Mouse (Mus musculus) c-Kit-negative CD71-positive TER-119-positive erythroid progenitor cells, embryonic 14.5 days (primary cell): Measurements from ENCODE around the gene Pigp.

ENCODE experiments used
- DNase-seq: peaks from one replicate; pipeline ENCODE4 v3.0.0-alpha.2; 2013; ENCODE audit warnings: low read depth, low spot score

Pigp gene

DNA sequence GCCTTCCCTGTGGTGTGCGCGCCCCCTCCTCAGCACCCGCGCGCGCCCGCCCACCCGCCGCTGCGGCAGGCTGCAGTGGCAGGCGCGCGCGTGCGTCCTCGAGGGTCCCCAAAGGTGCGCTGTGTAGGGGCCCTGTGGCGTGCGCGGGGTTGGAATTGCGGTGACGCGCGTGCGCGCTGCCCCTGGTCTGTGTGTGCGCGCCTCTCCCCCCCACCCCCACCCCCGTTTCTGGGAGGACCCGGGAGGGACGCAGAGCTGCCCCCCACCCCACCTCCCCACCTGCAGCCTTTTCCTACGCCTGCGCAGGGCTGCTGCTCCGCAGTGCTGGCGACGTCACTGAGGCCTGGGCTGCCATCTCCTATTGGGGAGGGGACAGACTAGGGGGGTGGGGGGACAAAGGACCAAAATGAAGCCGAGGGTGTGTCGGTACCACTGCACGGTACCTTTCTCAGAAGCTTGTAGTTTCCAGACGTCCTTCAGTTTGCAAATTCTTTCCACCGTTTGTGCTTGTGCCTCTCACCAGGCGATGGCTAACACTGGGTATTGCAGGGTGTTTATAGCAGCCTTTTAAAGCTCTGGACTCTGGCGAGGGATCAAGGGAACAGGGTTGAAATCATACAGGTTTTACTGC lies at the start of gene Pigp:
Gene Pigp, minus strand, starts transcription at position 542 of the 631 bp plus-strand sequence.
- DNase-seq = no peak

DNA sequence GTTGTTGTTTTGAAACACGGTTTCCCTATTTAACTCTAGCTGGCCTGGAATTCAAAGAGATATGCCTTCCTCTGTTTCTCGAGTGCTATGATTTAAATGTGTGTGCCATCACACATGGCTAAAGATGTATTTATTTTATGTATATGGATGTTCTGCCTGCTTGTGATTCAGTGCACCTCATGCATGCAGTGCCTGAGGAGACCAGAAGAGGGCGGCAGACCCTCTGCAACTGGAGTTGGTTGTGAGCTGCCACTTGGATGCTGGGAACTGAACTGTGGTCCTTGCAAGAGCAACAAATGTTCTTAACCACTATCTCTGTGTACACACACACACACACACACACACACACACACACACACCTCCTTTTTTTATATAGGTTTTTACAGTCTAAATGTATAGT lies 48.9 kb upstream of the Pigp start:
- peak; percentile 5 for DNase-seq

DNA sequence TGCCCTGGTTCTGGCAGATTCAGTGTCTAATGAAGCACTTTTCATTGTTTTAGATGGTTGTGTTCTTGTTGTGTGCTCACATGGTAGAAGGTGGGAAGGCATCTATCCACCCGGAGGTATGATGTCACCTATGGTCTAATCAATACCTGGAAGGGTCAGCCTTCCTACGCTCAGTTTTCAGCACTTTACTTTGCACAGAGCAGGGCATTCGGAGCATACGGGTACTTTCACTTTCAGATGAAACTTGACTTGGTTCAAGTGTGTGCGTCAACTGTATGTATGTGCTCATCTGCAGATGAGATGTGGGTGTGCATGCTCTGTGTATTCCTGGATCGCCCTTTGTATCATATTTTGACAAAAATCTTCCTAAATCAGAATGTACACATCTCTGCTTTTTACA lies 42.5 kb upstream of the Pigp start:
- DNase-seq = no peak

DNA sequence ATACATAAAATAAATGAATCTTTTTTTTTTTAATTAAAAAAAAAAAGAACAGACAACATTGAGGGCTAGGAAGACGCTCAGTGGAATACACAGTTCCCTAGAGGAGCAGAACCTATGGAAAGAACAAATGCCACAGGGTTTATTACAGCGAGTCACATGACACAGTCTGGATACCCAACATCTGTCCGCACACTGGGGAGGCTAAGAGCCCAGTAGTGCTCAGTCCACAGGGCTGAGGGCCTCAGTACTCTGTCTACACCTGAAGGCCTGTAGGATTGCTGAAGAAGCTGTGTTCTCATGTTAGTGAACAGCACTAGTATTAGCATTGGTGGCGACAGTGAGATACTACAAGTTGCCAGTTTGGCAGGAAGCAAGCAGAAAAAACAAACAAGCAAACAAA lies 41.1 kb upstream of the Pigp start:
- DNase-seq = no peak

DNA sequence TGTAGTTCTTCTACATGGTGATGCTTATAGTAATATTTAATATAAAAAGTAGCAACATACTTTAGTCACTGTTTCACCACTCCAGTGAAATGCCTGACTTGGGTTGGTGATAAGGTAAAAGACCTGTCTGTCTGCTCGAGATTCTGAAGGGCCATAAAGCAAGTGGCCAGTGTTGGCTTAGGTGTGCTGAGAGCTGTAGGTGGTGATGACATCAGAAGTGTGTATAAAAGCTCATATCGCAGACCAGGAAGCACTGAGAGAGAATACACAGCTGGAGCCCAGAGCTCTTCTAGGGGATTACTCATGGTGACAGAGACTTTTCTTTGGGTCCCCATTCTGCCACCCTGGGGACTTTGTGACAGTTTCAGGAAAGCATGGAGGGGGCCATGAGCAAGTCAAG lies 40.6 kb upstream of the Pigp start:
- DNase-seq = no peak

DNA sequence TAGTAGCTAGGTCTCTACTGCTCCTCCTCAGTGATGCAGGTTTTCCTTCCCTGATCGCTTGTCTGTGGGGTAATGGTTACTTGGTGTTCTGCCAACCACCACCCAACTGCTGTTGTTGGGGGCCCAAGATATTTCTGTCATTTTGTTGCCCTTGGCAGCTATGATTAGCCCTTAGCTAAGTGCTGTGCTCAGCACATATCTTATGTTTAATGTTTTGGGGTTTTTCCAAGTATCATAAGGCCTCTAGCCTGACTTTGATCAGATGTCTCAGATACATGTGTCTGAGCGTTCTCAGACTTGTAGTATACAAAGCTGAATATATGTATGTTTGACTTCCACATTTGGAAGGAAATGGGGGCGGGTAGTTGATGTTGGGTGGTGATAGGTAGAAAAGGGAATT lies 39.6 kb upstream of the Pigp start:
- DNase-seq = no peak

DNA sequence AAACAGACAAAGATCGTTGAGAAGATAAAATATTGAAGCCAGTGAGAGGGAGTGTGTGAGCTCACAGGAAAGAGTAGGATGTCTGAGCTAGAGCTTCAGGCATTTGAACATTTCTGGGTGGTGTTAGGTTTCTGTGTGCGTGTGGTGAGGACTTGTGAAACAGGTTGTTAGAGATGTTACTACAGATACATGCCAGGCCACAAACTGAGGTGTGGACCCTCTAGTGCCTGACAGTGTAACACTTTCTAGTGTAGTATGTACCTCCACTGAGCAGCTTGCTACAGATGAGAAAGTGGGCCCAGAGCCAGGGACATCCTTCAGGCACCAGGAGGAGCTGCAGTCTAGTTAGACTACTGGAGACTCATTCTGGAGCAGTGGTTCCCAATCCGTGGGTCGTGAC lies 30.5 kb upstream of the Pigp start:
- DNase-seq = no peak

DNA sequence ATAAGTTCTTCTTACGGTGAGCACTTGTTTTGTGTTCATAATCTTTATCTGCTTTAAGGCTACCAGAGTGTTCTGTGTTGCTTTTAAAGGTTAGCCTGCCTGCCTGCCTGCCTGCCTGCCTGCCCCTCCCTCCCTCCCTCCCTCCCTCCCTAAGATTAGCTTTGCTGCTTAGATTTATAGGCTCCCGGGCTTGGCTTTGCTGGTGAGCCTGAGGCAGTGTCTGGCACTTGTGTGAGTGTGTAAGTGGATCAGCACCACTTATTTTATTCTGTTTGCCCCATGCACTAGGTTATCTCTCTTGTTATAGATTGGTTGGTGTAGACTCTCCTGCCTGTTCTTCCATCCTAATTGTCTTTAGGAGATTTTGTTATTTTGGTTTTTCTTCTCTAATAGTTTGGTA lies 30.0 kb upstream of the Pigp start:
- DNase-seq = no peak

DNA sequence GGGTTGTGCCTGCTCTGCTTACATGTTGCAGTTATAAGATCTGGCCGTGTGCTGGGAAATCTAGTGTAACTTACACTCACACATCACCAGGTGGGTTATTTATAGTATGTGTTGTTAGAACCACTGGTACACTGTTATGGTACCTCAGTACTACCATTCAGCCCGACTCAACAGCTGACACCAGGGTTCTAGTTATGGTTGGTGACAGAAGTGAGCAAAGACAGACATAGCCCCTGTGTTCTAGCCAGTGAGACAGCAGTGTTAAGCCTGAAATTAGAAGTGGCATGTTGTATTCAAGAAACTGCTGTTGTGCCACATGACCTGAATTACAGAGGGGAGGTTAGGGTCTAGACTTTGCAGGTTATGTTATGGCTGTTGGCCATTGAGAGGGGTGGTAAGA lies 27.5 kb upstream of the Pigp start:
- DNase-seq = no peak

DNA sequence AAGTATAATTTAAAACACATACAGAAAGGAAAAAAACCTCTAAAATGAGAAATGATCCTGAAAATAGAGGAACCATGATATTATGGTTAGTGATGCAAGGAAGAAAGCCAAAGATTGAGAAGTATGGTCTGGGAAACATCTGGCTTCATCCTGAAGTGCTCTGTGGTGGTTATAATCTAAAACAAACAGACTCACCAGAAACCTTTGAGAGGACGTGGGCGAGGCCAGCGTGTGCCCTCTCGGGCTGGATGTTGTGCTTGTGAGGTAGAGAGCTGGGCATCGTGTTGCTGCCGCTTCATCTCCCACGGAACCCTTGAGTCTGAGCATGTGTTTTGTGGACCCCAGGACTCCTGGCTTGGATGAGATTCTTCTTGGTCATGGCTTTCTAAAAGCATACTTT lies 25.0 kb upstream of the Pigp start:
- no peak for DNase-seq

DNA sequence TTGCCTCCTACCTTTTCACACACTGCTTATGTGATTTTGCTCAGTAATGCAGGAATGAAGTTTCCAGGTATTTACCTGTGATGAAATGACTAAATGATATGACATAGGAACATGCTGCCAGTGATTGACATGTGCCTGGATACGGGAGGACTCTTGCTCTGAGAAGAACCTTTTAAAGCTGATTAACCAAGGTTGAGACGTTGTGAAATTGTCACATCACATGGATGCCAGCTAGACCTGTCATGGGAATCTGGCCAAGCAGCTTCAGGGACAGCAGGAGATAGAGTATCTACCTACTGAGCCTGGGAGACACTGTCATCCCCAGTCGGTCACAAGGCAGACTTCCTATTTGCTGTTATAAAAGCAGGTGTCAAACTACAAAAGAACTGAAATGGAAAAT lies 23.4 kb upstream of the Pigp start:
- DNase-seq = no peak

DNA sequence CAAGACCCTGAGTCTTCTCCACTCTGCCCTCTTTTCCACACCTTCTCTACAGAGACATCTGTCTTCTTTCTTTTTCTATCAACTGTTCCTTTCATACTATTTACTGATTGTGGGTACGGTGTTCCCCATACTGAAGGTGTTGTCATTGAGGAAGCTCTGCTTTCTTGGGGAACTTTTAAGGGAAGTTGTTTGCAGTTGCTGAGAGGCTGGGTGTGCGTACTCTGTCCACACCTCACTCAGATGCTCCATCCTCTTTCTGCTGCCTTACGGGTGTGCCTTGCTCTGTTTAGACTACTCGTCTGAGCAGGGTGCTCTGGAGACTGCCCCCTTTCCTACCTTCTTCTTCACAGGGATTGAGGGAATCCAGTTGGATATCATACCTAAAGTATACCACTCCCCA lies 20.7 kb upstream of the Pigp start:
- no peak for DNase-seq

DNA sequence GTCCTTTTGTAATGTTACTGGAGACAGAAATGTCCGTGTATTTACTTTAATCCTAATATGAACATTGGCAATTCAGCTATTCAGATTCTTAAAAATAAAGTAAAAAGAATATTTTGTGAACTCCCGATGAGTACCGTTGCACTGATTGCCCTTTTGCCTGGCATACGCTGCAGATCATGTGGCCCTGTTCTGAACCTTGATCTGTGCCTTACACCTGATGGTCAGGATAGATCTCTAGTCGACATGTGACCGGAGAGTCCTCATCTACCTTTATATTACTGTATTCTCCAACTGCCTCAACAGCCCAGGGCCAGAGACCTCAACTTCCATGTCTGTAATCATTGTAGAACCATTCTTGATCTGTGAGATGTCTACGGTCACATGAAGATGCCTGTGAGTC lies 16.0 kb upstream of the Pigp start:
- no peak for DNase-seq

DNA sequence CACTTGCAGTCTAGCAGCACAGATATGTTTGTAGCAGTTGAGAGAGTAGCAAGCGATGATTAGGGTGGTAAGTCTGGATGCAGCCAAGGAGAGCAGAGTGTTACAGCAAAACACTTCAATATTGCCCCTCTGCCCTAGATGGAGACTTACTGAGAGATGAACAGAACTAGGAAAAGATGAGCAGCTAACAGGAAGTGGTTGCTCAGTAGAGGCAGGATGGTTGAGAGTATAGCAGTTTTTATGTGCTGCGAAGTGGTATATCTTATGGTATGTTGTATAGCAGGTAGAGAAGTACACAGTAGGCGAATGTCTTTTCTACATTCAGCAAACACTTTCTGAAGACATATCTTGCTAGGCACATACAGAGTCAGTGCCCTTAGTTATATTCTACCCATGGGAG lies 11.6 kb upstream of the Pigp start:
- DNase-seq = no peak

DNA sequence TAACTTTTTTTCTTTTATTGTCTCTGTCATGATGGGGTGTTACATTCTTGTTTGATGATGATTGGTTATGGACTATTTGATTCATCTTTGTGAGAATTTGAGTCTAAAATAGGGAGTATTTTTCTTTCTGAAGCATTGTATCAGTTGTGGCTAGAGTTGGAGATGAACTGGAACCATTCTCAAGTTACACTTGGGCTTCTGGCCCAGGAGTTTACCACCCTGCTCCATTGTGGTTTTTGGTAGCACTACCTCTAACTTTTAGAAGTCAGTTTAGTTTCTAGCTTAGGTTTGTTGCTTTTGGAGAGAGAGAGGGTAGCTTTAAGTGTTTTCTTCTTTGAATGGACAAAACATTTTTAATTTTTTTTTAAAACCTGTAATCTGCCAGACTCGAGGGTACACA lies 7.7 kb upstream of the Pigp start:
- no peak for DNase-seq

DNA sequence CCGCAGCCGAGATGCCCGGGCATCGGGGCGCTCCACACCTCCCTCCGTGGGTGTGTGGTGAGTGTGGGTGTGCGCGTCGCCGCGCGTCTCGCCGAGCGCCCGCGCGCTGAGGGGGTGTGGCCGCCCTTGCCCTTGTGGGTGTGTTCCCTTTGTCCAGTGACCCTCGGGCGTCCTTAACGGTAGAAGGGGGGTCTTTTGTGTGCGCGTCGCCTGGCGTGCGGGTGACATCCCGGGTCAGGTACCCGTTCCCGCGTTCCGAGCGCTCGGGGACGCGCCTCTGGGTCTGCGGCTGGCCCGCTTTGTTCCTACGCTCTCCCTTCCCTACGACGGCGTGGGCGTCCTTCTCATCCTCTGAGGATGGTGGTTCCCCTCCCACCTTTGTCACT lies 734 bp downstream of the Pigp start:
- DNase-seq = no peak

DNA sequence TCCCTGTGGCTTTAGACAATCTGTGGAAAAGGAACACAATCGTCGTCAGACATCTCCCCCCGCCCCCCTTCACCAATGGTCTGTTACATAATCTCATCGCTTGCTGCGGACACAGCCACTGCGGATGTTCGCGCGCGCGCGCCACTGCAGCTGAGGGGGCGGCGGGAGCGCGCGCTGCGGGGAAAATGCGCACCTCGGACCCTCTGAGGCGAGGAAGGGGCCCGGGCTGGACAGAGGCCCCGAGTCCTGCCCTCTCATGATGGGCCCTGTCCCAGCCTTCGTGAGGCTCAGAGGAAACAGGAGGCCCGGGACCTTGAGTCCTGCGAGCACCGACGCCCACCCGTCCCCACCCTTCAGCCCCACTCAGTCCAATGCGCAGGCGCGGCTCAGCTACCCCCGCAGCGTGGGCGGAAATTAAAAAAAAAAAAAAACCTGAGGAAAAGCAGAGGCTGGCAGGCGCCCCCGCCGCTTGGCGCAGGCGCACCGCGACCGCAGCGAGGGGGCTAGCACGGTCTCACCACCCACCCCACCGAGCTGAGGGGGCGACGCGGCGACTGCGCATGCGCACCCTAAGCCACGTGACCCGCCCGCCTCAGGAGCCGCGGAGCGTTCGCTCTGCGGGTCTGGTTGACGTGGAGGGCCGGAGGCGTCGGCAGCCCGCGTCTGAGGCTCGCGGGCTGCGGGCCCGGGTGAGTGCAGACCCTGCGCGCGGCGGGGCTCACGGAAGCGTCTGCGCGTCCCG lies 1.3 kb downstream of the Pigp start, which contains the start of gene Ttc3:
Gene Ttc3, plus strand, starts transcription at position 446 of the 742 bp plus-strand sequence.
- peak; percentile 63 for DNase-seq

DNA sequence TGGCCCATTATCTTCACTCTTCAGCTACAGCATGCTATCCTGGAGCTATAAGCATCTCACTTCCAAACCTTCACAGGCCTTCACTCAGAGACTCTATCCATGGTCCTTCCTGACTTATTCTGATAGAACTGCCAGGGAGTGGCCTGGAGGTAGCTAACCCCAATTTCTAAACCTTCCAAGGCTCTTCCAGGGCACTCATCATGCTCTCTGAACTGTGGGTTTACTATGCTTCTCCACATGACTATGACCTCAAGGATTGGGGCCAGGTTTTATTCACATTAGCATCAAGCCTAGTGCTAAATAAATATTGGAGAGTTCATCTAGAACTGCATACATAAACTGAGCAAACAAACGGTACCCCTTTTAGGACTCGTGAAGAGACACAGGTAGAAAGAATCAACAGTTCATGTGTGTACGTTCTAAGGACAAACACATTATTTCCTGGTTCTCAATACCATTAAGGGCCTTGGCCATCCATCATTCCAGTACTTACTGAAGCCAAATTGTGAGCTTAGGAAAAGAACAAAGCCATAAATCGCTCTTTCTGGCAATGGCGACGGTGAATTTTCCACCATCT lies 2.0 kb downstream of the Pigp start:
- no peak for DNase-seq

DNA sequence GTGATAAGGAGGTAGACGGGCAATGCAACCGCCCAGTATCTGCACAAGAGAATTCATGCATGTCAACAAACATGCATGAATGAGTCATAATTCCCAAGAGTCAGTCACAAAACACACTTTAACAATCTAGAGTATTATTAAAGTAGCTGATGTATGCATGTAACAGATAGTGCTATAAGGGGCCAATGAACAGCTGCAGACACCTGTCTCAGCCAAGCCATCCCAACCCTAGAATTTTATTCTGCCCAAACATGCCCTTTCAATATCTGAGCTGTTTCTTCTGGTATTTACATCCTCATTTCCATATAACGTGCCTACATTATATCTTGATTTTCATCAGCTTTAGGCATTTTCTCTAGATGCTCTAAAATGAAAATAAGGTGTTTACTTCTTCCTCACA lies 6.2 kb downstream of the Pigp start:
- no peak for DNase-seq

DNA sequence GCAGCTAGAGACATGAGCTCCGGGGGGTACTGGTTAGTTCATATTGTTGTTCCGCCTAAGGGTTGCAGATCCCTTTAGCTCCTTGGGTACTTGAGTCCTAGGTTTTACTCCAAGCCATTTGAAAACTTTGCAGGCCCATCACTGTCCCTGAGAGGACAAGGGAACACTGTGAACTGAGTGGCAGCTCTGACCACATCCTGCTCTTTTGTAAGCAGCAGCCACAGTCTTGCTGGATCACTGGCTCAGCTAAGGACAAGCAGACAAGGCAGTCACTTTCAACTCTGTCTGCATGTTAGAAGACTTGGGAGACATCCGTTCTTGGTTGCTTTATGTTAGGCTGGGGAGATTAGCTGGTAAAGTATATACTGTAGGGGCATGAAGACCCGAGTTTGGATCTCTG lies 7.8 kb downstream of the Pigp start:
- DNase-seq = no peak

DNA sequence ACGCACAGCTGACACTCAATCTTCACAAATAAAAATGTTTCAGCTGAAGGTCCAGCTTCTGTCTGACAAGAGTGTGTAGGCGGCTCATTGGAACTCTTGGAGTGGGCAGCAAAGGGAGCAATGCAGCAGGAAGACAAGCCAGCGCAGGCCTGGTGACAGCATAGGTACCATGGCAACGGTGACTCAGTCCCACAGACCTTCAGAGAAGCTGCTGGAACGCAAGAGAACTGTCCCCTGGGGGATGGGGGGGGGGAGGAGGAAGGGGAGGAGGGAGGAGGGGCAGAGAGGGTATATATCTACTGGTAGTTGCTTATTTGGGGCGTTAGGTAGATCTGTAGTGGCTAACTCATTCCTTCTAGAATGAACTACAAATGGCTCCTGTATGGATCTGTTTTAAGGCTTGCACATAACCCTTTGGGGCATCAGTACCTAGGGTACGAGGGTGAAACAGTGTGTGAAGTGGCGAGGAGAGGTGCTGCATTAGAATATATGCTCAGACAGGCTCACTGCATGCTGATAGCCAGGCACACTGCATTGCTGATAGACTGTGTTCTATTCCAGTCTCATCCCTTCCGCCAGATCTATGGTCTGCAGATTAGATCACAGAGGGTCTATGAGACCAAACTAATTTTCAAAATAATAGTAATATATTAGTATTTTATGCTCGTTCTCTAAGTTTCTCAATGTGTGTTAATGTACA lies 9.3 kb downstream of the Pigp start:
- DNase-seq = no peak

DNA sequence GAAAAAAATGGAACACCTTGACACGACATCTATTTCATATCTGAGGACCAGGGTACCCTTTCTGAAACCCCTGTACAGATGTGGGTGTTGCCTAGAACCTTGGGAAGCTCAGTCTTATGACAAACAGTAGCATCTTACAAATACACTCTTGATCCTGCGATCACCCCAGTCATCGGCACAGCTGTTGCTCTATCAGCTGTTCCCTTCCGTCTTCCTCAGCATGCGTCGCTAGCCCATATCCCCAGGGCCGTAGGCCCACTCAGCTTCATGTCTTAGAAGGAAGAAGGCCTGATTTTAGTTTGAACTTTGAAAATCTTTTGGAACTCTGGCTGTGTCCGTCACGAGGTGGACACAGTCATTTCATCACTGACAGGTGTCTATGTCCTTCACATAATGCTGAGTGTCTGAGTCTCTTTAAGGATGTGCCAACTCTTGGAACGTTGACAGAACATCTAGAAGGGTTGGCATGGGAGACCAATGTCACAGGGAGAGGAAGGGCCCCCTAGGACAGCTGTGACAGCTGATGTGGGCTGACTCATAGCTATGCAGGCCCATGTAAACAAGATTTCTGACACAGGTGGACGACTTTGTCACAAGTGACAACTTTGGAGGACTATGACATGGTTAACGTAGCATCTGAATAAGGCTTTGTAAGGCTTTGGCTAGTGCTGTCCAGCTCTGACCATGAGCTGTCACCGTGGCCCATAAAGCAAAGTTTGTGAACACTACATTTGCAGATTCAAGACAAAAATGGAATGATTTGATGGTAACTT lies 10.9 kb downstream of the Pigp start:
- no peak for DNase-seq
